Mouse (Mus musculus) liver, embryonic 15.5 days (tissue): Measurements from ENCODE around the gene Abca7. TPM values are rescaled to one million over a fixed set of nuclear protein-coding genes. Genes with fewer than 3 reads are reported as not detected.
"Not testable (repeated sequence)": the region's sequence is repeated elsewhere in the genome, so short reads cannot be mapped to it uniquely, and the experiment has no call there.

Experiments used
- ATAC-seq: fragments of 200-750 bp; cut with Nextera tagmentation; 2 replicates; pipeline ENCODE4 v1.8.0; 2017; ENCODE audit warnings: moderate number of reproducible peaks, mild to moderate bottlenecking, moderate library complexity; ENCODE audit not compliant: insufficient read depth
- H3K27ac ChIP-seq: fragments of 300-500 bp; sonication (generic); replicated peaks from 2 replicates; pipeline ENCODE4 v1.5.1; 2015; ENCODE audit warnings: mild to moderate bottlenecking, inconsistent platforms
- H3K27me3 ChIP-seq: fragments of 300-500 bp; sonication (generic); 2 replicates; pipeline ENCODE4 v1.6.1; 2015; ENCODE audit warnings: mild to moderate bottlenecking, inconsistent platforms
- H3K36me3 ChIP-seq: fragments of 300-500 bp; sonication (generic); replicated peaks from 2 replicates; pipeline ENCODE4 v1.6.1; 2015; ENCODE audit warnings: moderate library complexity, mild to moderate bottlenecking, inconsistent platforms
- H3K4me1 ChIP-seq: fragments of 300-500 bp; sonication (generic); replicated peaks from 2 replicates; pipeline ENCODE4 v1.6.1; 2015; ENCODE audit warnings: inconsistent platforms
- H3K4me2 ChIP-seq: fragments of 300-500 bp; sonication (generic); 2 replicates; pipeline ENCODE4 v1.6.1; 2015; ENCODE audit warnings: moderate library complexity, mild to moderate bottlenecking, inconsistent platforms
- H3K4me3 ChIP-seq: fragments of 300-500 bp; sonication (generic); replicated peaks from 2 replicates; pipeline ENCODE4 v1.5.1; 2015; ENCODE audit warnings: mild to moderate bottlenecking, inconsistent platforms
- H3K9ac ChIP-seq: fragments of 300-500 bp; sonication (generic); 2 replicates; pipeline ENCODE4 v1.6.1; 2015; ENCODE audit warnings: moderate library complexity, mild to moderate bottlenecking, inconsistent platforms
- H3K9me3 ChIP-seq: fragments of 300-500 bp; sonication (generic); replicated peaks from 2 replicates; pipeline ENCODE4 v1.6.1; 2016; ENCODE audit warnings: inconsistent platforms
- WGBS: fragments of 180-500 bp; shearing (Covaris S2); methylation state at CpG from one replicate; pipeline ENCODE4 v1.1.7; 2015; ENCODE audit warnings: mixed read lengths; ENCODE audit not compliant: insufficient replicate concordance; 5-methylcytosine and 5-hydroxymethylcytosine counted together
- polyA plus RNA-seq: library from polyadenylated mRNA; unstranded; fragments of >200 nt; fragmentation: Nextera tagmentation; extraction: Ambion mirVana; gene quantifications from 2 replicates; pipeline ENCODE4 v1.2.1, GENCODE M21; 2015

Abca7 gene
- polyA plus RNA-seq, 1 experiment from 2014 or later, result 7.5 TPM

DNA sequence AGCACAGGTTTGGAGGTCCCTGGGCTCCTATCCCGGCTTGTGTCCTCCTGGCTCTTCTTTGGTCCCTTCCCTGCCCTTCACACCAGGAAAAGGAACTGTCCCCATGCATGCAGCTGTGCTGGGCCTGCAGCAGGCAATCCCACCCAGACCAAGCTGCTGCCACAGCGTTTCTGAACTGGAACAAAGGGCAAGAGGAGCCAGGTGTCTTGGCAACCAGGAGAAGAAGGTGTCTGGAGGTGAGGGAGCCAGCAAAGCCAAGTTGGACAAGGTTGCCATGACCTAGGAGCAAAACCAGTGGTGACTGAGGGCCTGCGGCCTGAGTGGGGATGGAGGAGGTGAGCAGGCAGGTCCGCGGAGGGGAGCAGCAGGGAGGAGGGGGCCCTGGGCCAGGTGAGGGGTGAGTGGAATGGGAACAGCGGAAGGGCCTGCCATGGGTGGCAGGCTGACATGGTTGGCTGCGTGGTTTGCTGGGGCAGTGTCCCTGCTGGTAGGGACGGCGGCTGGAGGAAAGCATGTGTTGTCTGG is 50.8 kb downstream of the Abca7 start, which contains the start of gene Gpx4:
Gpx4 (plus strand) TSS at position 126 of the 525 bp plus-strand sequence.
- Histone ChIP-seq H3K36me3 (no peaks in the 10 kb centered on the region), H3K4me1 (peaks cover 54% of the 10 kb centered on the region), H3K4me2 (no peak within 1 kb of the TSS), H3K27me3 (no peaks in the 10 kb centered on the region), H3K9me3 (no peaks in the 10 kb centered on the region), H3K4me3 (no peak within 1 kb of the TSS), H3K9ac (no peak within 1 kb of the TSS), H3K27ac (no peak within 1 kb of the TSS)
- ATAC-seq, result no peak
- 76% methylated on average over 9 of the region's 9 CpGs for WGBS

DNA sequence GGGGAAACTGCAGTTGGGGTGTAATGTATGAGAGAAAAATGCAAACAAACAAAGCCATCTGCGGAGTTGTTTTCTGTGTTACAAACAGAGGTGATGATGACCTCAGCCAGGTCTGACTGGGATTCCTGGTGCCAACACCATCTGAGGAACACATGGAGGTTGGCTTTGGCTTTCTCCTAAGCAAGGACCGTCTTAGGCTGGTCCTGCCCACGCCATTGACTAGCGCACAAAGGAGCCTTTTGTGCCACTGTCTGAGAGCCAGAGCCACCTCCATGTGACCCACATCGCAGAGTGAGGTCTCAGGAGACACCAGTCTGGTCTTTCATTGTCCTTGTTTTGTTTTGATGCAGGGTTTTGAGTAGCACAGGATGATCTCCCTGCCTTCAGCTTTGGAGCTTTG is 52.1 kb downstream of the Abca7 start:
- Histone ChIP-seq H3K36me3 (no peaks in the 10 kb centered on the region), H3K9ac (no peak overlapping the region), H3K4me3 (no peak overlapping the region), H3K4me1 (peaks cover 65% of the 10 kb centered on the region), H3K27ac (peak overlapping the region; percentile 29; the same call in 1 of the 2 replicates), H3K4me2 (no peak overlapping the region), H3K27me3 (no peaks in the 10 kb centered on the region), H3K9me3 (no peaks in the 10 kb centered on the region)
- WGBS, result 60% methylated on average over 5 of the region's 5 CpGs
- ATAC-seq, result no peak

DNA sequence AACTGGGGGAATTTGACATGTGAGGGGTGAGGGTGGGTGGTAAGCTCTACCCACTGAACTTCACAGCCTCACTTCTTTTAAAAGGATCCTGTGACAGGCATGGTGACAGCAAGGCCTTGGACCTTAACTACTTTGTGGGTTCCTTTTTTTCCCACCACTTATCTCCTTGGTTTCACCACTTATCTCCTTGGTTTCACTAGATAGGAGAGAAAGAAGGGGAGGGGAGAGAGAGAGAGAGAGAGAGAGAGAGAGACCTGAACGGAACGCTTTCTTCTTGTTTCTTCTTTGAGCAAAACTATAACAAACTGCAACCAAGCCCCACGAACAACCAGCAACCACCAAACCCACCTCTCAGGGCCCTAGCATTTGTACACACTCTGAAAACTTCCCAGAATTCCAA is 52.5 kb downstream of the Abca7 start:
- H3K36me3 ChIP-seq, result no peaks in the 10 kb centered on the region
- H3K4me2 ChIP-seq, result no peak overlapping the region
- peak overlapping the region; percentile 48 for H3K27ac ChIP-seq
- no peak overlapping the region for H3K9ac ChIP-seq
- no peaks in the 10 kb centered on the region for H3K9me3 ChIP-seq
- no peak overlapping the region for H3K4me3 ChIP-seq
- ATAC-seq, result no peak
- H3K27me3 ChIP-seq, result no peaks in the 10 kb centered on the region
- WGBS, result 12% methylated on average over 3 of the region's 3 CpGs
- peaks cover 65% of the 10 kb centered on the region for H3K4me1 ChIP-seq

DNA sequence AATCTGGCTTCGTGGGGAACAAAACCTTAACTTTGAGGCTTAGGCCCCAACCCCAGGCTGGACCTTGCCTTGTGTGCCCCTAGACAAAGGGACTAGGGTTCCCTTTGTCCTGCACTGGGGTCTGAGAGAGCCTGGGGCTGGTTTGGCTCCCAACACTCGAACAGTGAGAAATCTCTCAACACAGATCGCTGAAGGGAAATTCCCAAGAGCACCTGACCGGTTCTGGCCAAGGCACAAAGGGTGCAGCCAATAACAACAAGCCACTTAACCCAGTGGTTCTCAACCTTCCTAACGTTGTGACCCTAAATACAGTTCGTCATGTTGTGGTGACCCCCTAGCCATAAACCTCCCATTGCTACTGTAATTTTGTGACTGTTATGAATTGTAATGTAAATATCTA is 54.0 kb downstream of the Abca7 start:
- no peak for ATAC-seq
- 62% methylated on average over 6 of the region's 6 CpGs for WGBS
- no peak overlapping the region for H3K4me3 ChIP-seq
- peak overlapping the region; percentile 90 for H3K27ac ChIP-seq
- no peak overlapping the region for H3K9ac ChIP-seq
- H3K9me3 ChIP-seq, result no peaks in the 10 kb centered on the region
- H3K4me2 ChIP-seq, result no peak overlapping the region
- H3K36me3 ChIP-seq, result peaks cover 5% of the 10 kb centered on the region
- H3K27me3 ChIP-seq, result no peaks in the 10 kb centered on the region
- H3K4me1 ChIP-seq, result peaks cover 75% of the 10 kb centered on the region

DNA sequence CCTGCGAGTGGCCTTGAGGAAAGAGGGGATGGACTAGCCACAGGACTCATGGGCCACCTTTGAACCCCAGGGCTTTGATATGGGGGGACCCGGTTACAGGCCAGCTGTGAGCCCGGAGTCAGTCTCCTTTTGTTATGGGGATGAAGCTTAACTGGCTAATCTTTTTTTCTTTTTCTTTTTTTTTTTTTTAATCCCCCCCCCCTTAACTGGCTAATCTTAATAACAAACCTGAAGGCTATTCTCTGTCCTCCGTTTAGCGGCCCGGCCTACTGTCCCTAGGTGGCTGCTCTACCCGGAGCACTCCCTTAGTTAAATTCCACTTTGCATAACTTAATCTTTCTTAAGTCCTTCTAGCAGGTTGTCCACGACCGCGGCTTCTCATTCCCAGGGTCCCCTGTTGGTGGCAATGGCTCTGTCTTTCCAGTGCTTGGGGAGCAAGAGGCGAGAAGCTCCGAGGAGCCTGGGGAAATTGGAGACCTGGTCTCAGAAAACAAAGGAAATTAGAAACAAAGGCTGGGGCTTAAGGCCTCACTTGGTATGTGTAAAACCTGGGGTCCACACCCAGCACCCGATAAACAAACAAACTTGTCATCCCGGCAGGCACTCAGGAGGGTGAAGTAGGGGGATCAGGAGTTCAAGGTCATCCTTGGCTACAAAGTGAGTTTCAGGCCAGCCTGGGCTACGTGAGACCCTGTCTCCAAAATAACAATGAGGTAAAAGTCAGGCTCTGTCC is 54.8 kb downstream of the Abca7 start:
- peaks cover 13% of the 10 kb centered on the region for H3K36me3 ChIP-seq
- H3K9ac ChIP-seq, result no peak overlapping the region
- peak overlapping the region; percentile 77; the same call in 1 of the 2 replicates for H3K4me2 ChIP-seq
- no peak overlapping the region for H3K4me3 ChIP-seq
- peak overlapping the region; percentile 90 for H3K27ac ChIP-seq
- WGBS, result 48% methylated on average over 15 of the region's 15 CpGs
- ATAC-seq, result no peak
- no peaks in the 10 kb centered on the region for H3K27me3 ChIP-seq
- H3K9me3 ChIP-seq, result no peaks in the 10 kb centered on the region
- H3K4me1 ChIP-seq, result peaks cover 75% of the 10 kb centered on the region

DNA sequence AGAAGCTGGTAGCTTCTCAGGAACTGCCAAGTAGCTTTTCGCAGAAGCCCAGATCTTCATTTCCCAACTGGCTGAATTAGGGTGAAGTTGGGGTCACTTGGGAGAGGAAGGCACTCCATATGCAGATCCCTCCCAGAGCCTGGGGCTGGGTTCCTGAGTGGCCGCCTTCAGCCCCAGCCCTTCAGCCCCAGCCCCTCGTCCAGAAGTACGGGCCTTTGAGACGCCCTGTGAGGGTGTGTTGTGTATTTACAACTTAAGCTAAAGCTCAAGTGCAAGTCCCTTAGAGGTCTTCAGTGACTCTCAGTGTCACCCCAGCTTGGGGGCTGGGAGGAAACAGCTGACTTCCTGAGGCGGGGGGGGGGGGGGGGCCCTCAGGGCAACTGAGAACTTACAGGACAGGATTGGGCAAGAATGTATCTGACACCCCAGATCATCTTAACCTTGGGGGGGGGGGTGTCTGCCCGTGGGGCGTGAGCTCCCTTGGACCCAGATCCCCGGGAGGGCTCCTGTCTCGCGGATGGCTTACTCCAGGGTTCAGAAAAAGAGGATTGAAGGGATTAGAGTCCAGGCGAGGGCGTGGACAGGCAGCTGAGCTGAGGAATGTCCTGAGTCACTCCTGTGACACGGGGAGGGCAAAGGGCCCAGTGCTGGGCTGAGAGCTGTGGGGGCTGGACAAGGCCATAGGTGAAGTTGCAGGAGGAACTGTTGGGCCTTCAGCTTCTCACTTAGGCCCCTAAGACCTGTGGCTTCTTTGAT is 55.5 kb downstream of the Abca7 start:
- no peak overlapping the region for H3K4me3 ChIP-seq
- ATAC-seq, result no peak
- peak overlapping the region; percentile 30; the same call in 1 of the 2 replicates for H3K9ac ChIP-seq
- H3K4me1 ChIP-seq, result peaks cover 80% of the 10 kb centered on the region
- peak overlapping the region; percentile 90 for H3K27ac ChIP-seq
- no peaks in the 10 kb centered on the region for H3K27me3 ChIP-seq
- H3K4me2 ChIP-seq, result peak overlapping the region; percentile 77
- H3K36me3 ChIP-seq, result peaks cover 21% of the 10 kb centered on the region
- H3K9me3 ChIP-seq, result no peaks in the 10 kb centered on the region
- 24% methylated on average over 14 of the region's 14 CpGs for whole genome bisulfite sequencing

DNA sequence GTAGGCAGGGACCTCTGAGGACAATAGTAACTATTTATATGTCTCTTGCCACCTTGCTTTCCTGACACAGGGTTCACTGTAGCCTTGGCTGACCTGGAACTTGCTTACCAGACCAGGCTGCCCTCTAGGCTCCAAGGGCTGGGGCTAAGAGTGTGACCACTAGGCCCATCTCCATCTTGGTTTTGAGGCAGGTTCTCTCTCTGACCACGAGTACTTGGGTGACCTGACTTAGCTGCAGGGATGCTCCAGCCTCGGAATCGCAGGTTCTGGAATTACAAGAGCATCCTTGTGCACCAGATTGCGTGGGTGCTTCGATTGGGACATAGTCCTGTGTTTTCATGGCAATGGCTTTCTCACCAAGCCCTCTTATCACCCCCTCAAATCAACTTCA is 56.1 kb downstream of the Abca7 start:
- peak overlapping the region; percentile 30; the same call in 1 of the 2 replicates for H3K9ac ChIP-seq
- H3K36me3 ChIP-seq, result peaks cover 26% of the 10 kb centered on the region
- peak overlapping the region; percentile 90 for H3K27ac ChIP-seq
- no peak for ATAC-seq
- H3K9me3 ChIP-seq, result no peaks in the 10 kb centered on the region
- H3K4me3 ChIP-seq, result no peak overlapping the region
- no peaks in the 10 kb centered on the region for H3K27me3 ChIP-seq
- 78% methylated on average over 5 of the region's 5 CpGs for WGBS
- H3K4me2 ChIP-seq, result peak overlapping the region; percentile 77
- peaks cover 84% of the 10 kb centered on the region for H3K4me1 ChIP-seq

DNA sequence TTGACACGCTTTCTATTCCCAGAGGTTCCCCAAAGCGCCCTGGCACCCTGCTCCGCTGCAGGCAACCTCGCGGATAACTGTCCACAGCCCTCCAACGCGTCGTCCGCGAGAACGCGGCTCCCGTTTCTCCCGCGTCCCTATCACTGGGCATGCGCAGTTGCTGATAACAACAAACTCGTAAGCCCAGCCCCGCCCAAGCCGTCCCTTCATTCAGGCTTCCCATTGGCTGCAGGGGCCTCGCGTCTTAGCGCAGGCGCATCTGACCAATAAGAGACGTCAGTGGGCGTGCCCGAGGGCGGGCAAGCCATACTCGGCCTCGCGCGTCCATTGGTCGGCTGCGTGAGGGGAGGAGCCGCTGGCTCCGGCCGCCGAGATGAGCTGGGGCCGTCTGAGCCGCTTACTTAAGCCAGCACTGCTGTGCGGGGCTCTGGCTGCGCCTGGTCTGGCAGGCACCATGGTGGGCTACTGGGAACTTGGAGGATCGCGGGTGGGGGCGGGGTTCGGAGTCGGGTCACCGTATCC is 57.0 kb downstream of the Abca7 start:
- H3K9me3 ChIP-seq, result no peaks in the 10 kb centered on the region

DNA sequence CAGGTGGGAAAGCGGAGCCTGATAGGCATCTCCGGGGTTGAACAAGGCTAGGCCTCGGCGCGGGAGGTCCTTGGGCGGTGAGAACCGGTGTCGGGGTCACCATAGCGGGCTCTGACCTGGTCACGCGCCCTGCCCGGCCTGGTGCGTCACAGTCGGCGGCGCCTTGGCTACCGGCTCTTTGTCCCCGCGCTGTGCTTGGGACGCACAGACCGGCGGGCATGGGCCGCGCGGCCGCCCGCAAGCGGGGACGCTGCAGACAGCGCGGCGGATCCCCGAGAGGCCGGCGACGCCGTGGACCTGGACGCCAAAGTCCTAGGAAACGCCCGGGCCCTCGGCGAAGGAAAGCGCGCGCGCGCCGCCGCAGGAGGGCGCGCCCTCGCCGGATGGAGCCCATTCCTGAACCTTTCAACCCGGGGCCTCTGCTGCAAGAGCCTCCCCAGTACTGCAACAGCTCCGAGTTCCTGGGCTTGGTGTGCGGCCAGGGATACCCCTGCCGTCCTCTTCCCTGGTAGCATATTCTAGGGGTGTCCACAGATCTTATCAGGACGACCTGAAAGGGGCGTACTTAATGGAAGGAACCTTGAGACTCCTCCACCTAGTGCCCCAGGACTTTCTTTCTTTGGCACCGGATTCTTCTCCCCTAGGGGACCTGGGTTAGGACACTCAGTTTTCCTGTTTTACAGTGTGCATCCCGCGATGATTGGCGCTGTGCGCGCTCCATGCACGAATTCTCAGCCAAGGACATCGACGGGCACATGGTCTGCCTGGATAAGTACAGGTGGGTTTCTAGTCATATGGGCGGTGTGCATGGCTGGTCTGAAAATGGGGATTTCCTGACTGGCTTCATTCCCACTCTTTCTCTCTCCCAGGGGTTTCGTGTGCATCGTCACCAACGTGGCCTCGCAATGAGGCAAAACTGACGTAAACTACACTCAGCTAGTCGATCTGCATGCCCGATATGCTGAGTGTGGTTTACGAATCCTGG is 57.8 kb downstream of the Abca7 start:
- H3K27me3 ChIP-seq, result no peaks in the 10 kb centered on the region
- WGBS, result under 1% methylated on average over 73 of the region's 77 CpGs
- peak overlapping the region; percentile 97 for H3K4me3 ChIP-seq
- H3K9ac ChIP-seq, result peak overlapping the region; percentile 100
- peak overlapping the region; percentile 99 for H3K27ac ChIP-seq
- H3K36me3 ChIP-seq, result peaks cover 44% of the 10 kb centered on the region
- H3K4me2 ChIP-seq, result peak overlapping the region; percentile 83
- ATAC-seq, result peak; percentile 53
- H3K4me1 ChIP-seq, result peaks cover 67% of the 10 kb centered on the region
- no peaks in the 10 kb centered on the region for H3K9me3 ChIP-seq

More for the DNA sequence above, 57.0 kb downstream of the Abca7 start:
- peaks cover 75% of the 10 kb centered on the region for H3K4me1 ChIP-seq
- peaks cover 36% of the 10 kb centered on the region for H3K36me3 ChIP-seq
- under 1% methylated on average over 47 of the region's 47 CpGs for WGBS
- peak overlapping the region; percentile 100 for H3K9ac ChIP-seq
- peak overlapping the region; percentile 97 for H3K4me3 ChIP-seq
- H3K27ac ChIP-seq, result peak overlapping the region; percentile 99
- peak overlapping the region; percentile 83 for H3K4me2 ChIP-seq
- H3K27me3 ChIP-seq, result no peaks in the 10 kb centered on the region
- ATAC-seq, result peak; percentile 92

DNA sequence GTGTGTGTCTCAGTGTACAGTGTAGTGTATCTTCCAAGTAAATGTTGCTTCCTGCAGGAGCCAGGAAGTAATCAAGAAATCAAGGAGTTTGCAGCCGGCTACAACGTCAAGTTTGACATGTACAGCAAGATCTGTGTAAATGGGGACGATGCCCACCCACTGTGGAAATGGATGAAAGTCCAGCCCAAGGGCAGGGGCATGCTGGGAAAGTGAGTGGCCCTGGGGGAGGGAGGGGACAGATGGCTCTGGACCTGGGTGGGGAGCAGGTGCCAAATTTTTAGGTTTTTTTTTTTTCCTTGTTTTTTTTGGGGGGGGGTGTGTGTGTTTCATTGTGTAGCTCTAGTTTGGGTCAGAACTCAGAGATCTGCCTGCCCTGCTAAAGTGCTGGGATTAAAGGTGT is 58.6 kb downstream of the Abca7 start:
- 13% methylated on average over 3 of the region's 3 CpGs for WGBS
- H3K9me3 ChIP-seq, H3K27me3 ChIP-seq: not testable (repeated sequence)

More for the DNA sequence above, 58.6 kb downstream of the Abca7 start:
- peak overlapping the region; percentile 83 for H3K4me2 ChIP-seq
- peak overlapping the region; percentile 97 for H3K4me3 ChIP-seq
- ATAC-seq, result not testable (repeated sequence)
- peak overlapping the region; percentile 99; the same call in 1 of the 2 replicates for H3K27ac ChIP-seq
- H3K4me1 ChIP-seq, result peaks cover 61% of the 10 kb centered on the region
- H3K36me3 ChIP-seq, result peaks cover 52% of the 10 kb centered on the region
- peak overlapping the region; percentile 100 for H3K9ac ChIP-seq
